Mouse (Mus musculus) spleen, postnatal 36 days (tissue): Measurements from ENCODE around the gene Kcnh3.

Source experiments
- DNase-seq, 2 experiments: peaks; one replicate each; pipeline ENCODE4 v3.0.0; 2022; ENCODE audit warnings: low spot score in 2 of 2, mixed read lengths in 1 of 2

Gene Kcnh3

GRCm38 (mm10) chr15:99284527-99285188, 60.0 kb downstream of the Kcnh3 start:
- no peak for DNase-seq

- no peak for DNase-seq
Measured at GRCm38 (mm10) chr15:99285189-99285535, 60.5 kb downstream of the Kcnh3 start.

DNA sequence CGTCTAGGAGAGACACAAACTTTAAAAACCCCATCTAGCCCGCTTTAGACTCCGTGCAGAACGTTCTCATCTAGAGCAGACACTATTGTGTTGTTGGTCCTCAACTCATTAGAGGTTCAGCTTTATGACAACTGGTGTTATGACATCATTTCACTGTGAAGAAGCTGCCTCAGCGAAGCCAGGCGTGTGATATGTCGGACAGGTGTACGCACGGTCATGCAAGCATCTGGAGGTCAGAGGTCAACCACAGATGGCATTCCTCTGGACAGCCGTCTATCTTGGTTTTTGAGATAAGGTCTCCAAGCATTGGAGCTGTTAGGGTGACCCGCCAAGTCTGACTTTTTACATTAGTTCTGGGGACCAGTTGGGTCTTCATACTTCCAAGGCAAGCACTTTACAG, 65.9 kb downstream of the Kcnh3 start:
- DNase-seq = no peak
